In the genomic region with DNA sequence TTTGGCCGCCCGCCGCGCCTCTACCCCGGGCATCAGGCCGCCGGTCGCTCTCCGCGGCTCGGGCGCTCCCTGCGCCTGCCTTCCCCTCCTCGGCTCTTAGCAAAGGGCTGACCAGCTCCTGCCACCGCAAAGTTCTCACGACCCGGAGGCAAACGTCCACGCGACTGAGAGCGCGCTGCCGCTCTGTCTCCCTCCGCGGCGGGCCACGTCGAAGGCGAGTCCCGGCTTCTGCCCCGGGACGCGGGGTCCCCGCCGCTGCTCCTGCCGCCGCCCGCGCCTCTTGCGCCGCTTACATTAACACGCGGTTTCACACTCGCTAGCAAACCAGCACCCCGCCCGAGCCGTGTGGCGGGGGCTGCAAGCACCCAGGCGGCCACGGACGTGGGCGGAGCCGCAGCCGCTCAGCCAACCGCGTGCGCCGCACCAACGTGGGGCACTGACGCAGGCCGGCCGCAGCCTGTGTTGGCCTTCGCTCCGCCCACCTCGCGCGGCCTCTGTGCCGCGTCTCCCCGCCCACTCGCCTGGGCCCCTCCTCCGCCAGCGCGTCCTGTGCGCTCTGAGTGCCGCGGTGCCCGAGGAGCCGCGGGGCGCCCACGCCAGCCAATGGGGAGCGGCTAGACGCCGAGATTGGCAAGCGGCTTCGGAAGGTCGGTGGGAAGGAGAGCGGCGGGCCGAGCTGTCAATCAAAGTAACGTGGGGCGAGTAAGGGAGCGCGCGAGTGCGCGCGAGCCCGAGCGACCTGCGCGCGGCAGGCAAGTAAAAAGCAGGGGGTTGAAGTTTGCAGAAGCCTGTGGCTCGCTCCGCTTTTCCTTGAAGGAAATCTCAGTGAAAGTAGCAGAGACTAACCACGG, we compare ENCODE assay signal across 8 mouse cellular contexts. TPM values are rescaled to one million over a fixed set of nuclear protein-coding genes. Genes with fewer than 3 reads are reported as not detected.
DNase-seq lines count a peak whose midpoint lies in the region; ATAC-seq lines count a peak whose summit lies in the region.

A gene (minus strand): TSS at position 361 of the 851 bp plus-strand sequence.

- ATAC-seq in inflammation-experienced regulatory T-cells, adult 6 months, result peak; percentile 83
- peak; percentile 90 for ATAC-seq in megakaryocyte-erythroid progenitor cell, adult 5-6 weeks (replicated peaks; ENCODE audit: low FRiP score, low TSS enrichment, poor library complexity, severe bottlenecking)

- intact Hi-C loops in gastrocnemius, postnatal 14 days (cut with DNase I; ENCODE audit: low total_unique reads), result no loop called here
- intact Hi-C loops in left cerebral cortex, postnatal 10 days (cut with DNase I), result loop anchor here (5.0 kb wide), 2 partner anchors 182 to 842 kb away; no protein-coding TSS in a partner anchor

- peak; percentile 100 for DNase-seq in adrenal gland, adult (ENCODE audit: inconsistent age in 2 of 2, low spot score in 1 of 2)
- peak; percentile 99 for DNase-seq in embryo, embryonic 10.5 days (ENCODE audit: low spot score)
- DNase-seq in gastrocnemius, postnatal 14 days, result peak; percentile 100
- peak; percentile 99 to 100 for DNase-seq in left cerebral cortex, postnatal 10 days (ENCODE audit: extremely low spot score in 1 of 2, low spot score in 2 of 2)
- peak; percentile 100 for DNase-seq in right cerebral cortex, postnatal 25 days
- DNase-seq in urinary bladder, postnatal 4 days (ENCODE audit: low spot score in 2 of 2), result peak; percentile 99 to 100

RNA-seq across cellular contexts. Expression of the gene that starts here (rescaled TPM):
- 10 to 100 TPM; 17.7 to 25.1 TPM for total RNA-seq in gastrocnemius, postnatal 14 days (2021)
- 1 to 10 TPM in 1 of 3 experiments, under 1 TPM in 2; 0.25 to 1.4 (median 0.91) TPM for polyA plus RNA-seq in inflammation-experienced regulatory T-cells, adult 6 months (2017; shearing (Covaris generic))
- 10 to 100 TPM; 33.7 to 40.8 TPM for total RNA-seq in left cerebral cortex, postnatal 10 days (2021)
- total RNA-seq in megakaryocyte-erythroid progenitor cell, adult 5-6 weeks (2014; fragmentation: Nextera tagmentation), result 7.4 and 9.4 TPM in 2 replicates
- 14.2 and 19.4 TPM in 2 replicates for total RNA-seq in megakaryocyte-erythroid progenitor cell, adult 5-6 weeks (2017)

Comparison
In these comparisons a context has a peak if more than half of its experiments do, and no peak if none do; other contexts are left out.
1. Peak in every context shown above with its lines: DNase-seq and ATAC-seq.